Mouse (Mus musculus) embryonic facial prominence, embryonic 11.5 days (tissue): ENCODE measurements around the gene Aff3. TPM values are rescaled to one million over a fixed set of nuclear protein-coding genes. Genes with fewer than 3 reads are reported as not detected.

Source experiments
- ATAC-seq: fragments of 200-750 bp; cut with Nextera tagmentation; replicated peaks from 2 replicates; pipeline ENCODE4 v1.8.0; 2017; ENCODE audit warnings: low read depth; ENCODE audit not compliant: insufficient number of reproducible peaks, low FRiP score, low TSS enrichment
- DNase-seq: peaks from one replicate; pipeline ENCODE4 v3.0.0-alpha.2; 2015; ENCODE audit warnings: low spot score
- H3K27ac ChIP-seq: fragments of 300-500 bp; sonication (generic); replicated peaks from 2 replicates; pipeline ENCODE4 v1.5.1; 2014; ENCODE audit warnings: mild to moderate bottlenecking, low read depth, low read length, control low read depth
- H3K27me3 ChIP-seq: fragments of 300-500 bp; sonication (generic); 2 replicates; pipeline ENCODE4 v1.6.1; 2014; ENCODE audit warnings: mild to moderate bottlenecking, low read length, moderate library complexity, mixed read lengths; ENCODE audit not compliant: control insufficient read depth, insufficient read depth
- H3K36me3 ChIP-seq: fragments of 300-500 bp; sonication (generic); replicated peaks from 2 replicates; pipeline ENCODE4 v1.6.1; 2014; ENCODE audit warnings: low read depth, mild to moderate bottlenecking, low read length, moderate library complexity, mixed read lengths; ENCODE audit not compliant: control insufficient read depth, insufficient read depth
- H3K4me1 ChIP-seq: fragments of 300-500 bp; sonication (generic); 2 replicates; pipeline ENCODE4 v1.6.1; 2014; ENCODE audit warnings: low read length, mixed read lengths; ENCODE audit not compliant: control insufficient read depth, insufficient read depth
- H3K4me2 ChIP-seq: fragments of 300-500 bp; sonication (generic); 2 replicates; pipeline ENCODE4 v1.6.1; 2014; ENCODE audit warnings: low read depth, mild to moderate bottlenecking, control low read depth, low read length, moderate library complexity
- H3K4me3 ChIP-seq: fragments of 300-500 bp; sonication (generic); 2 replicates; pipeline ENCODE4 v1.5.1; 2014; ENCODE audit warnings: low read depth, low read length, control low read depth
- H3K9ac ChIP-seq: fragments of 300-500 bp; sonication (generic); replicated peaks from 2 replicates; pipeline ENCODE4 v1.6.1; 2014; ENCODE audit warnings: mild to moderate bottlenecking, control low read depth, low read length
- H3K9me3 ChIP-seq: fragments of 300-500 bp; sonication (generic); replicated peaks from 2 replicates; pipeline ENCODE4 v1.6.1; 2016; ENCODE audit warnings: mild to moderate bottlenecking, low read length, inconsistent platforms, mixed read lengths; ENCODE audit not compliant: control insufficient read depth
- WGBS: fragments of 180-500 bp; shearing (Covaris S2); extraction: QIAGEN DNeasy Blood & Tissue Kit; methylation state at CpG from one replicate; pipeline ENCODE4 v1.1.7; 2014; 5-methylcytosine and 5-hydroxymethylcytosine counted together
- polyA plus RNA-seq: library from polyadenylated mRNA; unstranded; fragments of >200 nt; fragmentation: Nextera tagmentation; extraction: Ambion mirVana; gene quantifications from 2 replicates; pipeline ENCODE4 v1.2.1, GENCODE M21; 2014

The Aff3 gene
- polyA plus RNA-seq, 1 experiment from 2014 or later, result 17.5 TPM

DNA sequence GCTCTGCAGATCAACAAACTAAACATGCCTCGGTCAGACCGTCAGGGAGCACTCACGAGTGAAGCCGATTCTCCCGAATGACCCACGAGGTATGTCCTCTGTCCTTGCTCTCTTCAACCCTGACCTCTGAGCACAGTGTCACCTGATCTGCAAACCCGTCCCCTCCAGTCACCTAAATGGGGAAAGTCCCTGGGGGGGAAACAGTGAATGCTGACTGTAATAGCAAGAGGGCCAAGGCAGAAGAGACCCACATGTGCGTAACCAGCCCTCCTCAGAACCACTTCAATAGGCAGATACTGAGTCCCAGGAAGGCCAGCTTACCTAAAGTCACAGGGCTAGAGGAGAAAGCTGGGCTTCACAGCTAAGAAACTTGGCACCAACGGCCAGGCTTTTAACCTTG, 82.4 kb downstream of the Aff3 start:
- DNase-seq, result no peak
- Histone ChIP-seq H3K4me2 (no peak overlapping the region), H3K4me1 (peaks cover 2% of the 10 kb centered on the region; the same call in 1 of the 2 replicates), H3K9me3 (no peaks in the 10 kb centered on the region), H3K27me3 (no peaks in the 10 kb centered on the region), H3K36me3 (no peaks in the 10 kb centered on the region; the same call in 1 of the 2 replicates), H3K9ac (no peak overlapping the region), H3K4me3 (no peak overlapping the region), H3K27ac (no peak overlapping the region)
- WGBS, result 64% methylated on average over 9 of the region's 9 CpGs
- ATAC-seq, result no peak

DNA sequence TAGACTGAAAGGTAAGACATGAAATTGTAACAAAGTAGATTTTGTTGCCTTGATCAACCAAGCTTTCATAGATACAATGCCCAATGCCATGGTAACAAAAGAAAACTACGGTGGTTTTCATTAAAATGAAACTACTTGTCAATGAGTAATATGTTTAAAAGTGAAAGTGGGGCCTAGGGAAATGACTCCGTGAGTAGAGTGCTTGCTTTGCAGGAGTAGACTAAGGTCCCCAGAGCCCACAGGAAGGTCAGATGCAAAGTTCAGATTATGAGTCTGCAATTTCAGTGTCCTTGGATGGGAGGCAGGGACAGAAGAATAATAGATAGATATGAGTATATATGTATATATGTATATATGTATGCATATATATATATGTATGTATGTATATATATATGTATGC, 84.2 kb downstream of the Aff3 start:
- DNase-seq, result no peak
- Histone ChIP-seq H3K9me3 (no peaks in the 10 kb centered on the region), H3K4me3 (no peak overlapping the region), H3K4me1 (peaks cover 2% of the 10 kb centered on the region; the same call in 1 of the 2 replicates), H3K27me3 (no peaks in the 10 kb centered on the region), H3K27ac (no peak overlapping the region), H3K36me3 (no peaks in the 10 kb centered on the region), H3K4me2 (no peak overlapping the region), H3K9ac (no peak overlapping the region)
- 88% methylated on average over 2 of the region's 2 CpGs for WGBS
- no peak for ATAC-seq

DNA sequence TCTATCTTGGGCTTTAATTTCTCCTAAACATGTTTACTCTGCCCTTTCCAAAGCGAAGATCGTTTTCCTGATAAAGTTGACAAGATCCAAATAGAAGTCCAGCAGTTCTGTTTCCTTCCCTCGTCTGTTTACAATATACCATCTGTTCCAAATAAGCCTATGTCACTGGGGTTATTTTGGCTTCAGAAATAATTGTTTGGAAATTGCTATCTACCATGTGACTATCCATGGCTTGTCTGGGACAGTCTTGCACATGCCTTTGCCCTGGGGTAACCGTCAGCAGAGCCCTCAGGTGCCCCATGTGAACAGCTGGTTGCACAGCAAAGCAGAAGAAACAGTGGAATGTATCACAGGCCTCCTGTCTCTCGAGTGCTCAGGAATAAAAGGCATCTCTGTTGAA, 86.4 kb downstream of the Aff3 start:
- 30% methylated on average over 5 of the region's 5 CpGs for WGBS
- DNase-seq (peak; percentile 48), ATAC-seq (no peak)
- no peak overlapping the region for H3K4me3 ChIP-seq
- H3K9me3 ChIP-seq, result no peaks in the 10 kb centered on the region
- peaks cover 2% of the 10 kb centered on the region; the same call in 1 of the 2 replicates for H3K4me1 ChIP-seq
- H3K27me3 ChIP-seq, result no peaks in the 10 kb centered on the region
- no peak overlapping the region for H3K27ac ChIP-seq
- H3K9ac ChIP-seq, result no peak overlapping the region
- no peaks in the 10 kb centered on the region for H3K36me3 ChIP-seq
- H3K4me2 ChIP-seq, result no peak overlapping the region

DNA sequence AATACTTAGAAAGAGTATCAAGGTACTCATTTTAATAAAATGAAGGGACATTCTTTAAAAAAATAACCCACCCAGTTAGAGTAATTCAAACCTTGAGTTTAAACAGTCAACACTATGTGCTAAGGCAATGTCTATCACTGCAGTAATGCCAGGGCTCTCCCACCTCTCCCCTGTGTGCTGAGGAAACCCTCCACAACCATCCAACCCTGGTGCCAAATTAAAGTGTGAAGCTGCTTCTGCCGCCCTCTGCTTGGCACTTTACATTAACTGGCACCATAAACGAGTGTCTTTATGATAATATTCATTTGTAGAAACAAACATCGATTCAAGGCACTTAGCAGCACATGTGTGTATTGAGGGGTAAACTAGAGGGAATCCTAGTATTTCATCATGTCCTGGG, 97.0 kb downstream of the Aff3 start:
- Histone ChIP-seq H3K4me1 (0 out of 2 replicates have a peak, but pooled peaks cover 2% of the 10 kb centered on the region), H3K9me3 (no peaks in the 10 kb centered on the region), H3K27me3 (no peaks in the 10 kb centered on the region), H3K27ac (no peak overlapping the region), H3K4me2 (no peak overlapping the region), H3K36me3 (no peaks in the 10 kb centered on the region), H3K4me3 (no peak overlapping the region), H3K9ac (no peak overlapping the region)
- ATAC-seq, result no peak
- DNase-seq, result no peak
- WGBS, result 81% methylated on average over 3 of the region's 3 CpGs

DNA sequence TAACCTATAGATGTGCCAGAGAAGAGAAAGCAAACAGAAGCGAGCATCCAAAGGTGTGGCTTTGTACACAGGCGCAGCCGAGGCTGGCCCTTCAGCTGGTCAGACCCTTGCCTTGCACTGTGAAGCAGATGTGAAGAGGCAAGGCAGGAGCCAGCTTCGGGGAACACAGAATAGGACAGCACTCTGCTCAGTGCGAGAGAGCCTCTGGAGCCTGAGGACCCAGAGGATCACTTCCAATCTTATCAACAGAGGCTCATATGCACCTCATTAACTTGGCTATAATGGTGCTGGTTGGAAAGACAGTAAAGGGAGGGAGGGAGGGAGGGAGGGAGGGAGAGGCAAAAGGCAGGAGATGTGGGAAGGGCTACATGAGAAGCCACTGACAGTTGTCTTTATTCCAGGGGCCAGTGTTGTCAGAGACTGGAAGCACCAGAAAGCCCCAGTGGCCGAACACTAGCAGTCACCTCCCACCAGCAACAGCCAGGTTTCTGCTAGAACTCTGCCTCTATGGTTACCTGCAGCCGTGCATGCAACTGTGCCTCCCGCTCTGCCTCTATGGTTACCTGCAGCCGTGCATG, 98.6 kb downstream of the Aff3 start:
- no peaks in the 10 kb centered on the region for H3K9me3 ChIP-seq
- no peak overlapping the region; the same call in 1 of the 2 replicates for H3K9ac ChIP-seq
- H3K4me1 ChIP-seq, result 0 out of 2 replicates have a peak, but pooled peaks cover 2% of the 10 kb centered on the region
- H3K4me2 ChIP-seq, result no peak overlapping the region
- no peak overlapping the region for H3K4me3 ChIP-seq
- DNase-seq, result no peak
- H3K27ac ChIP-seq, result no peak overlapping the region
- WGBS, result 56% methylated on average over 9 of the region's 9 CpGs
- no peaks in the 10 kb centered on the region for H3K27me3 ChIP-seq
- peak; percentile 71; the same call in 1 of the 2 replicates for ATAC-seq
- H3K36me3 ChIP-seq, result no peaks in the 10 kb centered on the region

DNA sequence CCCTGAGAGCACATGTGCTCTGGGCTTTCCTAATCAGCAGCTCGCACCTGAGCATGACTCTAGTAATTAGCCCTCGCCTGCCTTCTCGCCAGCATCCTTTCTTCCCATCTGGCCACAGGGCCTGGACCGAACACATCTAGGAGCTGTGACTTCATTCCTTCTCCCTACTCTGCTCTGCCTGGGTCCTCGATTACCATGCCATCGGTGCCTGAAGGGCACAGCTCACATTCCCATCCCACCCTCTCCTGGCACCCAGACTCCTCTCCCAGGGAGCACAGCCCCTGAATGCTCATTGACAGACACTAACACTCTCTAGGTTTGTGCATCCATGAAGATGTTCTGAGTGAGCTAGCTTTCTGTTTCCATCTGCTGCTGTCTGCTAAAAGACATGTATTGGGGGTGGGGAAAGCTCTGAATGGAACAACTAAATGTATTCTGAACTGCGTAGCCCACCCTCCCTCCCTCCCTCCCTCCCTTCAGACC, 99.4 kb downstream of the Aff3 start:
- WGBS, result 44% methylated on average over 7 of the region's 7 CpGs
- ATAC-seq (peak; percentile 29; the same call in 1 of the 2 replicates), DNase-seq (no peak)
- Histone ChIP-seq H3K4me3 (no peak overlapping the region), H3K9ac (no peak overlapping the region), H3K36me3 (no peaks in the 10 kb centered on the region), H3K27me3 (no peaks in the 10 kb centered on the region), H3K9me3 (no peaks in the 10 kb centered on the region), H3K27ac (no peak overlapping the region), H3K4me2 (no peak overlapping the region), H3K4me1 (0 out of 2 replicates have a peak, but pooled peaks cover 2% of the 10 kb centered on the region)

DNA sequence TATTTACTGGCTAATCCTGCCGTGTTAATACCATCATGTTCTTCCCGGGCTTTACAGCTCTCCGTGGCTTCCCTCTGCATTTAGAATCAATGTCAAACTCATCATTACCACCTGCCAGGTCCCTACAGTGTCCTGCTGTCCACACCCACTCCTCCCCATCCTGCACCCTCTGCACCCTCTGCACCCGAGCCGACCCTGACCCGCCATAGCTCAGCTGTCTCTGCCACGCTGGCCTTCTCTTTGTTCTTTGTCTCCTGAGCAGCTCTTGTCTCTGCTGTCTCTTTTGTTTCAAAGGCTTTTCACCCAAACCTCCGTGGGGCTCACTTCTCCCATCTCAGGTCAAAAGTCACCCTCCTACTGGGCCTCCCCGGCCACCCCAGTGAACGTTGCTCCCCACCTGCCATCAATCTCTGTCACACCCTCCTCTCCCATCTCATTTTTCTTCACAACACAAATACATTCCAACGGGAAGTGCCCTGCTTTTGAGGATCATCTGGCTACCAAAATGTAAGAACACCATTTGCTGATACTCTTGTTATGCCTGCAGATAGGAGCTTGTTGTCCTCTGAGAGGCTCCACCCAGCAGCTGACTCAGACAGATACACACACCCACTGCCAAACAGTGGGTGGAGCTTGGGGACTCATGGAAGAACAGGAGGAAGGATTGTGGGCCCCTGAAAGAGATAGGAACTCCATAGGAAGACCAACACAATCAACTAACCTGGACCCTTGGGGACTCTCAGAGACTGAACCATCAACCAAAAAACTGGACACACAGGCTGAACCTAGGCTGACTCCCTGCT, 102.2 kb downstream of the Aff3 start:
- Histone ChIP-seq H3K4me2 (no peak overlapping the region), H3K27ac (no peak overlapping the region), H3K27me3 (no peaks in the 10 kb centered on the region), H3K9ac (no peak overlapping the region), H3K9me3 (no peaks in the 10 kb centered on the region), H3K4me3 (no peak overlapping the region), H3K36me3 (no peaks in the 10 kb centered on the region), H3K4me1 (0 out of 2 replicates have a peak, but pooled peaks cover 2% of the 10 kb centered on the region)
- 28% methylated on average over 11 of the region's 11 CpGs for WGBS
- ATAC-seq (no peak), DNase-seq (no peak)

DNA sequence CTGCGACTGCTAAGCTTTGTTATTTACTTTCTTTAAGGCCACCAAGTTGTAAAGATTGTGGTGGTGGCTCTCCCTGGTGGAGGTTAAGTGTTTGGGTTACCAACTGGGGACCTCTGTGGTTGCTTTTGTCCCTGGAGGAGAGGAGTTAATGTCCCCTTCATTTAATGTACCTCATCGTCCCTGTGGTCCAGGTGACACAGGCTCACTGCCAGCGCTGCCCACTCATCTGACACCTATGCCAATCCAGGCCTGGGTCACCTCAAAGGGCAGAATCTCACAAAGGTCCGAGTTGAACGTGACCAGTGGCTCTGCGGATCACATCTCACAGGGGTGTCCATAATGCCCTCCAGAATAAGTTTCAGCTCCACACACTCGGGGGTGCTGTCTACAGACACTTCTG, 103.4 kb downstream of the Aff3 start:
- no peak overlapping the region for H3K9ac ChIP-seq
- H3K27ac ChIP-seq, result no peak overlapping the region
- no peaks in the 10 kb centered on the region for H3K4me1 ChIP-seq
- no peak overlapping the region for H3K4me3 ChIP-seq
- 78% methylated on average over 7 of the region's 7 CpGs for WGBS
- no peaks in the 10 kb centered on the region for H3K27me3 ChIP-seq
- DNase-seq (no peak), ATAC-seq (no peak)
- H3K36me3 ChIP-seq, result no peaks in the 10 kb centered on the region
- no peak overlapping the region for H3K4me2 ChIP-seq
- no peaks in the 10 kb centered on the region for H3K9me3 ChIP-seq
